Mouse (Mus musculus): ENCODE measurements around the gene Hcn2.

Gene Hcn2

DNA sequence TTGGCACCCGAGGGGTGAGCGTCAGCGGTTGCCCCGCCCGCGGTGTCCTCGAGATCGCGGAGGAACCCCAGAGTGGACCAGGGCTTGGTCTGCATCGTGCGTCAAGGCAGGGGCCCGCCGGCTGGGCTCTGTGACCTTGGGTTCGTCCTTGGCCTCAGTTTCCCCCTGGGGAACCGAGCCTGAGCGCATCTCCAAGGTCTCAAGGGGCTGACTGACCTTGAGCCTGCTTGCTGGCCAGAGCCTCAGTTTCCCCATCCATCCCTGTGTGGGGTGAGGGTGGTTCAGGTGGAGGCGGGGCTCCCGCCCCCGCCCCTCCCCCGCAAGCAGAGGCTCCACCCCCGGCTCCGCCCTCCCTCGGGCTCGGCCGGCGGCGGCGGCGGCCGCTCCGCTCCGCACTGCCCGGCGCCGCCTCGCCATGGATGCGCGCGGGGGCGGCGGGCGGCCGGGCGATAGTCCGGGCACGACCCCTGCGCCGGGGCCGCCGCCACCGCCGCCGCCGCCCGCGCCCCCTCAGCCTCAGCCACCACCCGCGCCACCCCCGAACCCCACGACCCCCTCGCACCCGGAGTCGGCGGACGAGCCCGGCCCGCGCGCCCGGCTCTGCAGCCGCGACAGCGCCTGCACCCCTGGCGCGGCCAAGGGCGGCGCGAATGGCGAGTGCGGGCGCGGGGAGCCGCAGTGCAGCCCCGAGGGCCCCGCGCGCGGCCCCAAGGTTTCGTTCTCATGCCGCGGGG, at the start of gene Hcn2:
Gene Hcn2 (plus strand): TSS at position 381 of the 734 bp plus-strand sequence.
- in situ Hi-C loops (cut with MboI; ENCODE audit: low sequenced_read_pairs) = no loop called here

DNA sequence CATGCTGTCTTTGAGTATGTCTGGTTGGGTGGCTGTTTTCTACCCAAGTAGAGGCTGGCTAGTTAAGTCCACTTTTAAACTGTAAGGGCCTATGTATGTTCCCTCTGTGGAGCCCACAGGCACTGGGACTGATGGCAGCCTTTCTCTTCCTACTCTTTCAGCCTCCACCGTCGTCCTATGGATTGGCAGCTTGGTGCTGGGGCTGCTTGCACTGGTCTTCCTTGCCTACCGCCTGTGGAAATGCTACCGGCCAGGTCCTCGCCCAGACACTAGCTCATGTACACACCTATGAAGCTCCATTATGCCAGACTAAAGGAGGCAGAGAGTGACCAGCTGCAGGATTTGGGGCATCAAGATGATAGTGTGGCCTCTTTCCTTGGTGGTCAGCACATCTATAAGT, 48.4 kb upstream of the Hcn2 start:
- in situ Hi-C loops (cut with MboI; ENCODE audit: low sequenced_read_pairs) = no loop called here

DNA sequence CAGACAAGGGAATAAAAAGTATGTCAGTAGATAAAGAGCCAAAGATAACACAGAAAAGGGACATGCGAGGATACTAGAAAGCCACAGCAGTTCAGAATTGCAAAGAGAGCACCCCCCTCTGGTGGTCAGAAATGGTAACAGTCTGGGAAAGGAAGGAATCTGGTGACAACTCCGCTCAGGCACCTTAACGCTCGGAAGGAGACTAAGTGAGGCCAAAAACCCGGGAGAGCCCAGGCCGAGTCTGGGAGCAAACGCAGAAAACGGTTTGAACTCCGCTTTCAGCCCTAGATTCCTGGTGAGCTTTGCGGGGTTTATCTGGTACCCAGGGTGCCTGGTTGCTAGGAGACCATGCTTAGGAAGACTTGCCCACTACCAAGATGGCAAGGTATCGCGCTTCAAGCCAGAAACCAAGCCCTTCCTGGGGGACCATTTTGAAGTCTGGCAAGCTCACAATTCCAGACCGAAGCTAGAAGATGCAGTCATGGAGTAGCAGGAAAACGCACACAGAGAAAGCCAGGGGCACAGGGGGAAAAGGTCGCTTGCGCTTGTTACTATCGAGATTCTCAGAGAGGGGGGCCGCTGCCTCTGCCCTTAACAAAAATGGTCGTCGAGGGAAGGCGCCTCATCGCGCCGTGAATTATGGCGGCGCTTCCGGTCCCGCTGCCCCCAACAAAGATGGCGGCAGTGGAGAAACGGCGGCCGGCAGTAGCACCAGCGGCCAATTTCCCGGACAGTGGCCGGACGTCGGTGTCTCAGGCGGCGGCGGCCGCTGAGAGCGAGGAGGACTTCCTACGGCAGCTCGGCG, 47.5 kb upstream of the Hcn2 start, which contains the start of gene Tpgs1:
Gene Tpgs1 (plus strand): TSS at position 599 of the 805 bp plus-strand sequence.
- in situ Hi-C loops (cut with MboI; ENCODE audit: low sequenced_read_pairs) = no loop called here

DNA sequence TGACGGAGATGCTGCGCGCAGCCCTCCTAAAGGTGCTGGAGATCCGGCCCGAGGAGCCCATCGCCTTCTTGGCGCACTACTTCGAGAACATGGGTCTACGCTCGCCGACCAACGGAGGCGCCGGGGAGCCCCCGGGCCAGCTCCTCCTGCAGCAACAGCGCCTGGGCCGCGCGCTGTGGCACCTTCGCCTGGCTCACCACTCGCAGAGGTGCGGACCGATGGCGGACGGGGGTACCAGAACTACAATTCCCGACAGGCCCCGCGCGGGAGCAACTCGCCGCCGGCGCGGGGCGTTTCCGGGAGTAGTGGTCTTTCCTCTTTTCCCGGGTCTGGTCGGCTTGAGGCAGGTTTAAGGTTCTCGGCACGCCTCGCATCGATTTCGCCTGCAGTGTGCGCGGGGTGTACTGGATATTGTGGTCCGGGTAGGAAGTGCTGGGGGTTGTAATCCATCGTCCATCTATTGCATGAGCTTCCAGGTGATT, 46.8 kb upstream of the Hcn2 start:
- in situ Hi-C loops (cut with MboI; ENCODE audit: low sequenced_read_pairs) = no loop called here

DNA sequence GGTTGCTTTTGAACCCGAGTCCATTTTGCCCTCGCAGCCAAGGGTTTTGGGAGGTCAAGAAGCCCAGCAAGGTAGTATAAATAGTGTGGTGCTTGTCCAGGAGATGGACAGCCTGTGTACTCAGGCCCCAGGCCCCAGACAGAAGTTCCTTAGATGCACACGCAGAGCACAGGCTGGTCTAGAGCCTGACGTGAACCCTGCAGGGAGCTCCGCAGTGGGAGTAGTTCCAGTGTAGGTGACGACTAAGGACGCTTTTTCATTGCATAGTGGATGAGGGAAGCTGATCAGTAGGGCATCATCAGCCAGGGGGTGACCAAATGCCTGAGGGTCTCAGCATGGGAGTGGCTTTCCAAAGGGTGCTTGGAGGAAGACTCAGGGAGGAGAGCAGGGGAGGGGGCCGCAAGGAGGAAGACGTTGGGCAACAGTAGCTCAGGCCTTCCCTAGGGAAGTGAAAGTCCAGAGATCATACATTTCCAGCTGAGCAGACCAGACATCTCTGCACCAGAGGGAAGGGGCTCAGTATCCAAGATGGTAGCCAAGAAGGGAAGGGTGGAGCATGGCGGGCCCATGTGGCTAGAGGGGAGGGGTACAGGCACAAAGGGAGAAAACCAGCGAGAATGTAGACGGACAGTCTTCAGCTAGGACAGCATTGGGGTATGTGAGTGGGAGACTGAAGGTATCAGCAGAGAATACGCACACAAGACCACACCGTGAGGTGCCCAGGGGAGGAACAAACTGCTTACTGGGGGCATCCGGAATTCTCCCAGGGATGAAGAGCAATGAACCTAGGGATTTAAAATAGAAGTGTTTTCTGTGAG, 46.2 kb upstream of the Hcn2 start:
- in situ Hi-C loops (cut with MboI; ENCODE audit: low sequenced_read_pairs) = no loop called here

DNA sequence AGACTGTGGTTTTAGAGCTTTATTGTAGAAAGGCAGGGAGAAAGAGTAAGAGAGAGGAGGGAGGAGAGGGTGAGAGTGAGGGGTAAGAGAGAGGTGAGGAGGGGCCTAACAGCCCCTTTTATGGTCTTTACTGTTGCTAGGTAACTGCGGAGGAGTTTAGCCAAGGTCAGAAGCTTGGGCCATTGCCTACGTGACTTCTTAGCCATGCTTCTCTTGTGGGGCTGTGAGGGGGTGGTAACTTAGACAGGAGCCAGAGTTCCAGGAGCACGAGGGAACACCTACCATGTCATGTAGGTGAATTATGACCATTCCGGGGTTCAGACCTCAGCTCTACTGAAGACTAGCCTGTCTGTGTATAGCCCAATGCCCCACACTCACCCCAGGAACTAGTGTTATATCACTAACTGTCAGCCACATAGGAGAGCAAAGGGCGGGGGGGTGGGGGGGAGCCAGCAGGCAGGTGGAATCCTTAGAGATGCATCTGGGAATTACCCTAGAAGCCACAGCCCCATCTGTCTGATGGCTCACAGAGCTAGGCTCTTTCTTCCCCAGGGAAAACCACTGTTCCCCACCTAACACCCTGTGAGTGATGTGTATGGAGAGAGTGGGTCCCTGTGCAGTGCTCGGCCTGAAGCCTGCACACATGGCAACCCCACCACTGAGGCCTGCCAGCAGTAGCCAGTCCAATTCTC, 44.9 kb upstream of the Hcn2 start:
- in situ Hi-C loops (cut with MboI; ENCODE audit: low sequenced_read_pairs) = no loop called here

DNA sequence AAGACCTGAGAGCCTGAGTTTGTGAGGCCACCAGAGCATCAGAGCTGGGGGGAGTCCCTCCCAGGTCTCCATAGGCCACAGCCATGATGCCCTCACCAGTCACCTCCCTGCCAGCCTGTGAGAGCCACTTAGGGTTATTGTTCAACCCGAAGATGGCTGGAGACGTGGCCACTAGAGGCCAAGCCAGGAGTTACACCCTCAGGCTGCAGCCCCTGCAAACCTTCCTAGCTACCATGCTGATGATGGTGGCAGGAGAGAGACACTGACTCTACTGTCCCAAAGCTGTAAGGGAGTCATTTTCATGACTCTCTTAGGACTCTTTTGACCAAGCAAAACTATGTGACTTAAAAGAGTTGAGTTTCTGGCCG, 44.4 kb upstream of the Hcn2 start:
- in situ Hi-C loops (cut with MboI; ENCODE audit: low sequenced_read_pairs) = no loop called here

DNA sequence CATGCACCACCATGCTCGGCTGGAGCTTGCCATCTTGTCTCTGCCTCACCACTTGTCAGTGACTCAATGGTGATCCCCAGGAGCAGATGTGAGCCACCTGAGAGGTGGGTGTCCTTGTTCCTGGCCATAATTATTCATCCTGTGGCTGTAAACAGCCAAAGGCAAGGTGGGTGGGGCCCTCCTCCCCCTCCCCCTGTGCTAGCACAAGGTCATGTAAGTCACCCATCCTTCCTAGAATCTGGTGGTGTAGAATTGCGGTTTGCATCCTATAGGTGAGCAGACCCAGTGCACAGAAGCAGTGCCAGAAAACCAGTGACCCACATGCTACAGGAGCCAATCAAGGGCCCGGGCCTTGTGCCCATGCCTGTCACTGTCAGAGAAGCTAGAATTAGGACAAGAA, 43.4 kb upstream of the Hcn2 start:
- in situ Hi-C loops (cut with MboI; ENCODE audit: low sequenced_read_pairs) = no loop called here

DNA sequence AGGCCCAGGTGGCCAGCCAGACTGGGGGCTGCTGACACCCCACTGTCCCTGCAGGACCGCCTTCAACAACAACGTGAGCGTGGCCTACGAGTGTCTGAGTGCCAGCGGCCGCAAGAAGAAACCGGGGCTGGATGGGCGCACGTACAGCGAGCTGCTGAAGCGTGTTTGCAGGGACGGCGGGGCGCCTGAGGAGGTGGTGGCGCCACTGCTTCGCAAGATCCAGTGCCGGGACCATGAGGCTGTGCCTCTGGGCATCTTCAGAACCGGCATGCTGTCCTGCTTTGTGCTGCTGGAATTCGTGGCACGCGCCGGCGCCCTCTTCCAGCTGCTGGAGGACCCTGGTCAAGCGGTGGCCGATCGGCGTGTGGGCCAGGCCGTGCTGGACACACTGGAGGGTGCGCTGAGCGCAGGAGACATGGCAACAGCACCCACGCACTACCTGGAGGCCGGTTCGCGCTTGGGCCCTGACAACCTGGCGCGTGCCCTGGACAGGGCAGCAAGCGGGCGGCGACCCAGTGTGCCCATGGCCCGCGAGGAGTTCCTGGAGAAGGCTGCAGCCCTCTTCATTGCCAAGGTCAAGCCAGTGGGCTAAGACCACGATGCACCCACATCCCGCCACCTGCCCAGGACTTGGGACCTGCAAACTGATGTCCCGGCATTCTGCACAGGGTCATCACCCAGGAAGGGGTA, 40.9 kb upstream of the Hcn2 start:
- in situ Hi-C loops (cut with MboI; ENCODE audit: low sequenced_read_pairs) = no loop called here

DNA sequence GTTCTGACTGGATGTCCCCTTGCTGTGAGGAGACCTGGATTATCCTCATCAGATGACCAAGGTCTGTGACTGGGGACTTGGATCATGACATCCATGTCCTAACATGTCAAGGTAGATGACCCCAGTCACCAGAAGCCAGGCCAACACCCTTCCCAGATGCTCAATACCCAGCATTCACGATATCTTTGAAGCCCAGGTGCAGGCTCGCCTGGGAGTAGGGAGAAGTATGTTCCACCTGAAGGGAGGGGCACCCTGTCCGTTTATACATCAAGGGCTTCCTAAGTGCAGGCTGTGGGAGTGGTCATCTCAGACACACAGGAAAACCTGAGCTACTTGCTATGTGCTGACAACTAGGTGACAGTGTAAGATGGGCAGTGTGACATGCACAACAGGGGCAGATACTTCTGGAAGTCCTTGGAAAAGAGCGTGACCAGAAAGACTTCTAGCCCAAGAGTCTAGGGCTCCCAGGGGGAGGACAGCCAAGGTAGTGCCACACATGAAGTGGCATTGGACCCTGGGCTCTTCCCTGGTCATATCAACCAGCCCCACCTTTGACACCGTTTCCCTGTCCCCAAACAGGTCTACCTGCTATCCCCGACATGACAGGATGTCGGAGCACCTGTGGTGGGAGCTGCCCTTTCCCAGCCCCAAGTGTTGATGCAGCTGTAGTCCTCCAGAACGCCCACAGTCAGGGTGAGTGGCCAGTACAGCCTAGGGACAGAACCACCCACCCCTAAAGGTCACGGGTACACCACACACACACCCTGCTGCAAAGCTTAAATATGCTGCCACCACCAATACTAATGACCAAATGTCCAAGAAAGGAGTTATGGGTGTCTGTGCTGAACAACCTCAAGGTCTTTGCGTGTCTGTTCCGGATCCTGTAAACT, 35.6 kb upstream of the Hcn2 start:
- in situ Hi-C loops (cut with MboI; ENCODE audit: low sequenced_read_pairs) = no loop called here

DNA sequence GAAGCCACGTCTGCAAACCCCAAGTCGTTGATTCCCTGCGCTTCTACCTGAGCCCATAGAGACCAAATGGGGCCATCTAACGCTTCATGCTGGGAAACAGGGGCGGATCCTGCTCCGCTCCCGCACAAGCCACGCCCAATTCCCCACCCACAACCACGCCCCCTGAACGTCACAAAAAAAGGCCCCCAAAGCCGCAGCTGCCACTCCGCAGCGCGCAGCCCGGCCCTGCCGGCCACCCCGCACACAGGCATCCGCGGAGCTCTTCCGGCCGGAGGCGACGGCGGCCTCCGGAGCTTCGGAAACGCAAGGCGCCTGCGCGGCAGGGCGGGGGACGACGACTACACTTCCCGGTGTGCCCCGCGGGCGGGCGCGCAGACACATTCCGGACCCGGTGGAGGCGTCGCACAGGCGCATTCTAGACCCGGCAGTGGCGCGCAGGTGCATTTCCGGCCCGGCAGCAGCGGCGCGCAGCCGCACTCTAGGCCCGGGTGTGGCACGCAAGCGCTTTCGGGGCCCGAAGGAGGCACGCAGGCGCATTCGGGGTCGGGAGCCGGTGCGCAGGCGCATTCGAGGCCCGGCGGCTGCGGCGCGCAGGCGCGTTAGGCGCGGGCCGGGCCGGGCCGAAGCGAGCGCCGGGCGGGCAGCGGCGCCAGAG, 34.7 kb upstream of the Hcn2 start, which contains the start of gene Cdc34:
Gene Cdc34 (plus strand): TSS at position 605 of the 655 bp plus-strand sequence.
- in situ Hi-C loops (cut with MboI; ENCODE audit: low sequenced_read_pairs) = no loop called here

DNA sequence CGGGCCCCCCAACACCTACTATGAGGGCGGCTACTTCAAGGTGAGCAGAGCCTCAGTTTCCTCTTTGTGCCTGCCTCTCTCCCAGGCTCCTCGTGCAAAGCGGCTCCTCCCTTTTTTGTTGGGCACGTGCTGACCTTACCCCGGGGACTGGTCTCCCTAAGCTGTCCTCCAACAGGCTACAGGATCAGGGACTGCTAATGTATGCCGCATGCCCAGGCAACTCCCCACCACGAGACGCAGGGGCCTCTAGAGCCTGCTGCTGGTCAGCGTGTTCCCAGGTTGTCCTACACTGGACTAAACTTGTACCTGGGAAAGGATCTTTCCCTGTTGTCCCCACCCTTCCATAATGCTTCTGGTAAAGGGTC, 33.9 kb upstream of the Hcn2 start:
- in situ Hi-C loops (cut with MboI; ENCODE audit: low sequenced_read_pairs) = no loop called here

DNA sequence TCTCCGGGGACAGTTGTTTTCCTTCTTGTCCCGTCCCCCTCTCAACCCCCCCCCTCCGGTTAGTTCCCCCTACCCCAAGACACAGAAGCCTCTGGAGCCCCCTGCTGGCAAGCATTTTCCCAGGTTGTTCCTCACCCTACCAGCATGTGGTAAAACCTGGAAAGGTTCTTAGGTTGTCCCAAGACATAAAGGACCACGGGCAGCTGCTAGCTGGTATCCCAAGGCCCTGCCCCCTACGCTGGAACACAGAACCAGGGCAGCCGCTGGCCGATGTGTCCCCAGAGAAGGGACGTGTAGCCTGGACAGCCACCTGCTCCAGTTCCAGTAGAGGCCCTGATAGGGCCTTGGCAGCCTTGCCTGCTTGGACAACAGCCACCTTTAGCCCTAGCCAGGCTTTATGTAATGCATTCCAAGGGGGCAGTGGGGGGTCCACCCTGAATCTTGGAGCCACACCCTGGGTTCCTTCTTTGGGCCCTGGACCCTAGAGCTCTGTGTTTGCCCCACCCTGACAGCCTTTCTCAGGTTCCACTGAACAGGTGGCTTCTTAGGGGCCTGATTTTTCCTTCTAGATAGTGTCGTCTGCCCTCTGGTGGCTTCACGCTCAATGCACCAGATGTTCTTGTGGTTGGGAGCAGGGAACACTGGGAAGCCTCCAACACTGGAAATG, 33.4 kb upstream of the Hcn2 start:
- in situ Hi-C loops (cut with MboI; ENCODE audit: low sequenced_read_pairs) = no loop called here

DNA sequence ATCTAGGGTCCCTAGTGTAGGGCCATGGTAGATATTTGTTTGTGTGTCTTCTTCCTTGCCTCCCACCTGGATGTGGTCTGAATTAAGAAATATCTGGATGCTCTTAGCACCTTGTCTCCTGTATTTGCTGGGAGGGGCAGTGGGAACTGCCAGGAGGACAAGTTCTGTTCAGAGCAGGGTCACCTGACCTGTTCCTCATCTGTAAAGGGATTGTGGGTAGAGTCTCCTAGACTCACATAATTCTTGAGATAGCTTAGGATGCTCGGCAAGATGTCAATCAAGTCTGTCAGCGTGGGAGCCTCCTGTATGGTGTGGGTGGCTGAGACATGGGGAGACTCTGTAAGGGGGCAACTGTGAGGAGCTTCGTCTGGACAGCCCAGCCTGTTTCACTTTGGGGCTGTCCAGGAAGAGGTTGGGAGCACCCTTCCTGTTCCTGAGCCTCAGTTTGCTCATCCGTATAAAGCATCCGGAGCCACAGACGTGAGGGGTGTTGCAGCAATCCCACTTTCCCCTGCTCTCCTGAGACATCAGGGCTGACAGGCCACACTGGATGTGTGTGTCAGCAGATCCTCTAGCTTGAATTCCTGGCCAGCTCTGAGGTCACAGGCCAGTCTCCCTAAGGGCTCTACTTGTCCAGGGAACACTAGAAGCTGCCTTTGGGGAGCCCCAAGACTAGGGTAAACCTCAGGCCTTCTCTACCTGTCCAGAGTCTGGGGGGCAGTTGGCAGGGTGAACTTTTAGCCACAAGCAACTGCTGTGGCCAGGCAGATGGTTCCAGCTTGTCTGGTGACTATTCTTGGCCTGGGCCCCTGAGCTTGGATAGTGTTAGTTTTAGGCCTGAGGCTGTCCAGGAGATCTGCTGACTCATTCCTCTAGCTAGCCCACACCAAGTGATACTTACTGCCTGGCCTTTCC, 32.5 kb upstream of the Hcn2 start:
- in situ Hi-C loops (cut with MboI; ENCODE audit: low sequenced_read_pairs) = no loop called here

DNA sequence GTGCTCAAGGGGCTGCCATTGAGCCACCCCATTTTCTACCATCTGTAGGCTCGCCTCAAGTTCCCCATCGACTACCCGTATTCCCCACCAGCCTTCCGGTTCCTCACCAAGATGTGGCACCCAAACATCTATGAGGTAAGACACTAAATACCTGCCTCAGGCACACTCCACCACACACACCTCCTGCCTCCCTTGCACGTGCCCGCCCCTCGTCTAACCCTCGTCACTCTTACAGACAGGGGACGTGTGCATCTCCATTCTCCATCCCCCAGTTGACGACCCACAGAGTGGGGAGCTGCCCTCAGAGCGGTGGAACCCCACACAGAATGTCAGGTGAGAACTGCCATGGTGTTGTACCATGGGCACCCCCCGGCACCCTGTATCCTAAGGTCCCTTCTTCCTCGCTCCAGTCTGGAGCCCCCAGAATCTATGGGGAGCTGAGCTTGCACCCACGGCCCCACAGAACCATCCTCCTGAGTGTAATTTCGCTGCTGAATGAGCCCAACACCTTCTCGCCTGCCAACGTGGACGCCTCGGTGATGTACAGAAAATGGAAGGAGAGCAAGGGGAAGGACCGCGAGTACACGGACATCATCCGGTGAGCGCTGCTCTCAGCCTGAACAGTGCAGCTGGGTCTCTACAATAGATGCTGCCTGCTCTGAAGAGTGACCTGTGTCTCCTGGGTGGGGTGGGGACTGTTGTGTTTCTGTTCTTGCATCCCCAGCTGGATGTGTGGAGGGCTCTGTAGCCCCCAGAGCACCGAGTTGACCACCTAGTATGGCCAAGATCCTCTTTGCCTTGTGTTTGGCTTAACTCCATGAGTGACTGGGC, 31.4 kb upstream of the Hcn2 start:
- in situ Hi-C loops (cut with MboI; ENCODE audit: low sequenced_read_pairs) = no loop called here

DNA sequence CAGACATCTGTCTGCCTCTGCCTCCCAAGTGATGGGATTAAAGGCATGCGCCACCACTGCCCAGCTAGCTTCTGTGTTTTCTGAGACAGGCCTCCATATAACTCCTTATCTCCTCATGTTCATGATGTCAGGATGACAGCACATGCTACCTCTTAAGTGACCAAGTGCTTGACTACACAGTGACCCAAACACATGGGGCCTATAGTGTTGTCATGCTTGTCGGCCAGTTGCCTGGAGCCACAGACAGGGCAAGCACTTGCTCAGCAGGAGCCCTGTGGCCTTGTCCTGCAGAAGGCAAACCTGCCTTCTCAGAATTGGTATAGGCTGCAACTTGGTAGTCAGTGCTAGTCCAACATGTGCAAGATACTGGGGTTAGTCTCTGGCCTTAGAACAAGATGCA, 30.2 kb upstream of the Hcn2 start:
- in situ Hi-C loops (cut with MboI; ENCODE audit: low sequenced_read_pairs) = no loop called here
